In genomic region chr16:77318150-77318549, GRCm38 (mm10) we compare ENCODE assay signal across 24 mouse cellular contexts.
DNase-seq lines count a peak whose midpoint lies in the region; ATAC-seq lines count a peak whose summit lies in the region.
"Had no signal": no experiment of that assay in that cellular context is flagged by ENCODE, and none has a peak within 500 bp of the region (broad histone marks: within the 10 kb centered on the region; RNA-seq: fewer than 3 reads in every experiment).

No protein-coding gene starts in this region.

- ATAC-seq in common myeloid progenitor, adult 5-6 weeks (replicated peaks; ENCODE audit: low read depth, poor library complexity, severe bottlenecking), result peak; percentile 77
- ATAC-seq in forebrain, embryonic 12.5 days (ENCODE audit: low FRiP score), result no peak
- ATAC-seq: forebrain, embryonic 15.5 days; hindbrain, postnatal 0 days; inflammation-experienced regulatory T-cells, adult 6 months; intestine, embryonic 16.5 days had no signal

- peak; percentile 2 for DNase-seq in MEL-GATA-1-ER (ENCODE audit: extremely low read depth, low read depth)
- DNase-seq in lung, postnatal 14 days, result no peak
- DNase-seq in ovary, postnatal 14 days (ENCODE audit: low spot score), result no peak
- DNase-seq: adrenal gland, adult 2 months; adrenal gland, postnatal 14 days; B cell, adult 2 months; cerebellum, adult 18-20 months; cerebellum, adult 9-10 months; gastrocnemius, postnatal 25 days; heart, postnatal 36 days; kidney, adult 18-20 months had no signal

- no peak overlapping the region for H3K4me2 ChIP-seq in forebrain, embryonic 12.5 days
- H3K4me2 ChIP-seq: embryonic facial prominence, embryonic 12.5 days; embryonic facial prominence, embryonic 15.5 days; forebrain, embryonic 15.5 days; heart, embryonic 11.5 days; hindbrain, embryonic 14.5 days had no signal

- H3K36me3 ChIP-seq in macrophage (ENCODE audit: inconsistent target), result no peaks in the 10 kb centered on the region
- H3K36me3 ChIP-seq in forebrain, embryonic 12.5 days (replicated peaks), result peaks cover 1% of the 10 kb centered on the region; the same call in 1 of the 2 replicates
- H3K36me3 ChIP-seq: embryonic facial prominence, embryonic 12.5 days; embryonic facial prominence, embryonic 15.5 days; G1E had no signal

- H3K4me1 ChIP-seq in forebrain, embryonic 12.5 days, result peaks cover 3% of the 10 kb centered on the region; the same call in 1 of the 2 replicates

- no peak overlapping the region for H3K9ac ChIP-seq in forebrain, embryonic 12.5 days
- H3K9ac ChIP-seq: embryonic facial prominence, embryonic 12.5 days; embryonic facial prominence, embryonic 15.5 days; forebrain, embryonic 15.5 days; hindbrain, embryonic 14.5 days had no signal

- WGBS in macrophage (ENCODE audit: missing documents), result 89% methylated on average over 1 of the region's 1 CpGs
- 93% methylated on average over 1 of the region's 1 CpGs for WGBS in forebrain, embryonic 12.5 days

- no peaks in the 10 kb centered on the region for H3K27me3 ChIP-seq in forebrain, embryonic 12.5 days
- H3K27me3 ChIP-seq: CH12.LX; embryonic facial prominence, embryonic 12.5 days; embryonic facial prominence, embryonic 15.5 days; forebrain, embryonic 15.5 days had no signal

- no peaks in the 10 kb centered on the region; the same call in 1 of the 2 replicates for H3K79me2 ChIP-seq in macrophage (ENCODE audit: inconsistent target)

- no peaks in the 10 kb centered on the region for H3K9me3 ChIP-seq in forebrain, embryonic 12.5 days
- H3K9me3 ChIP-seq: embryonic facial prominence, embryonic 12.5 days; embryonic facial prominence, embryonic 15.5 days; forebrain, embryonic 15.5 days; G1E had no signal

- peak overlapping the region; percentile 71 for H3K27ac ChIP-seq in macrophage
- no peak overlapping the region for H3K27ac ChIP-seq in forebrain, embryonic 12.5 days
- H3K27ac ChIP-seq: embryonic facial prominence, embryonic 12.5 days; embryonic facial prominence, embryonic 15.5 days; forebrain, embryonic 15.5 days; hindbrain, embryonic 14.5 days; hindbrain, postnatal 0 days had no signal

- no peak overlapping the region for H3K4me3 ChIP-seq in macrophage (ENCODE audit: inconsistent target)
- H3K4me3 ChIP-seq in forebrain, embryonic 12.5 days (replicated peaks), result no peak overlapping the region
- H3K4me3 ChIP-seq: embryonic facial prominence, embryonic 12.5 days; embryonic facial prominence, embryonic 15.5 days; forebrain, embryonic 15.5 days had no signal
